Mouse (Mus musculus) embryonic facial prominence, embryonic 15.5 days (tissue): ENCODE measurements around the gene Tmem87b. TPM values are rescaled to one million over a fixed set of nuclear protein-coding genes. Genes with fewer than 3 reads are reported as not detected.

ENCODE experiments used
- ATAC-seq: fragments of 200-750 bp; cut with Nextera tagmentation; 2 replicates; pipeline ENCODE4 v1.8.0; 2017; ENCODE audit warnings: low read depth, moderate TSS enrichment; ENCODE audit not compliant: insufficient number of reproducible peaks, low FRiP score, low TSS enrichment
- H3K27ac ChIP-seq: fragments of 300-500 bp; sonication (generic); replicated peaks from 2 replicates; pipeline ENCODE4 v1.5.1; 2015; ENCODE audit warnings: mild to moderate bottlenecking, inconsistent platforms
- H3K27me3 ChIP-seq: fragments of 300-500 bp; sonication (generic); 2 replicates; pipeline ENCODE4 v1.6.1; 2015; ENCODE audit warnings: inconsistent platforms
- H3K36me3 ChIP-seq: fragments of 300-500 bp; sonication (generic); 2 replicates; pipeline ENCODE4 v1.6.1; 2015; ENCODE audit warnings: mild to moderate bottlenecking, inconsistent platforms
- H3K4me1 ChIP-seq: fragments of 300-500 bp; sonication (generic); 2 replicates; pipeline ENCODE4 v1.6.1; 2015; ENCODE audit warnings: inconsistent platforms
- H3K4me2 ChIP-seq: fragments of 300-500 bp; sonication (generic); replicated peaks from 2 replicates; pipeline ENCODE4 v1.6.1; 2015; ENCODE audit warnings: mild to moderate bottlenecking, inconsistent platforms
- H3K4me3 ChIP-seq: fragments of 300-500 bp; sonication (generic); replicated peaks from 2 replicates; pipeline ENCODE4 v1.5.1; 2015; ENCODE audit warnings: mild to moderate bottlenecking, inconsistent platforms
- H3K9ac ChIP-seq: fragments of 300-500 bp; sonication (generic); 2 replicates; pipeline ENCODE4 v1.6.1; 2015; ENCODE audit warnings: inconsistent platforms
- H3K9me3 ChIP-seq: fragments of 300-500 bp; sonication (generic); replicated peaks from 2 replicates; pipeline ENCODE4 v1.6.1; 2016; ENCODE audit warnings: inconsistent platforms
- WGBS: fragments of 180-500 bp; shearing (Covaris S2); methylation state at CpG from one replicate; pipeline ENCODE4 v1.1.7; 2015; 5-methylcytosine and 5-hydroxymethylcytosine counted together
- polyA plus RNA-seq: library from polyadenylated mRNA; unstranded; fragments of >200 nt; fragmentation: Nextera tagmentation; extraction: Ambion mirVana; gene quantifications from 2 replicates; pipeline ENCODE4 v1.2.1, GENCODE M21; 2015

Tmem87b gene
- polyA plus RNA-seq, 1 experiment from 2014 or later = 29.9 TPM

GRCm38 (mm10) chr2:128858962-128859361 lies 41.0 kb downstream of the Tmem87b start:
- Histone ChIP-seq H3K9ac (no peak overlapping the region), H3K36me3 (0 out of 2 replicates have a peak, but pooled peaks cover 4% of the 10 kb centered on the region), H3K27me3 (peaks cover 4% of the 10 kb centered on the region; the same call in 1 of the 2 replicates), H3K4me3 (no peak overlapping the region), H3K9me3 (no peaks in the 10 kb centered on the region), H3K4me1 (peaks cover 5% of the 10 kb centered on the region), H3K27ac (no peak overlapping the region), H3K4me2 (no peak overlapping the region)
- WGBS = 83% methylated on average over 6 of the region's 6 CpGs
- ATAC-seq = no peak

- peaks cover 7% of the 10 kb centered on the region for H3K27me3 ChIP-seq
- H3K9me3 ChIP-seq = no peaks in the 10 kb centered on the region
- H3K4me1 ChIP-seq = peaks cover 9% of the 10 kb centered on the region
- ATAC-seq = no peak
- no peak overlapping the region for H3K27ac ChIP-seq
- H3K4me2 ChIP-seq = no peak overlapping the region
- 68% methylated on average over 3 of the region's 3 CpGs for WGBS
- H3K9ac ChIP-seq = no peak overlapping the region
- H3K4me3 ChIP-seq = no peak overlapping the region
- 0 out of 2 replicates have a peak, but pooled peaks cover 2% of the 10 kb centered on the region for H3K36me3 ChIP-seq
Observed at GRCm38 (mm10) chr2:128859861-128860260, 41.9 kb downstream of the Tmem87b start.

DNA sequence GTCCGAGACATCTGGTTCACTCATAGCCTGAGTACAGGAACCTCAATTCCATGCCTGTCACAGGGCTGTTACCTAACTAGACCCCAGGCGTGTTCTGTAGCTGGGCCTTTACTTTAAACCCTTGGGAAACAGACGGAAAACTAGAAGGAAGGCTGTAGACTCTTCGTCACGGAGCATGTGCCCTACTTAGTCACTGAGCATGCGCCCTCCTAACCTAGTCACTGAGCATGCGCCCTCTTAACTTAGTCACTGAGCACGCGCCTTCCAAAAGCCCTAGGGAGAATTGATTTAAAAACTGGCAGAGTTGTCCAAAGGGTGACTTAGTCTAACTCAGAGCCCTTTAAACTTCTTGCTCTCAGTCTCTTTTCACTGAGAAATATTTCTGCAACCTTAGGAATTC lies 44.7 kb downstream of the Tmem87b start, which contains the start of gene Fbln7:
Gene Fbln7 (plus strand): TSS at position 346 of the 400 bp plus-strand sequence.
- H3K4me1 ChIP-seq = peaks cover 9% of the 10 kb centered on the region
- peak within 1 kb of the TSS; percentile 47 for H3K9ac ChIP-seq
- WGBS = 74% methylated on average over 9 of the region's 9 CpGs
- H3K9me3 ChIP-seq = no peaks in the 10 kb centered on the region
- peak within 1 kb of the TSS; percentile 96 for H3K4me2 ChIP-seq
- no peaks in the 10 kb centered on the region for H3K36me3 ChIP-seq
- no peak within 1 kb of the TSS for H3K27ac ChIP-seq
- H3K4me3 ChIP-seq = peak within 1 kb of the TSS; percentile 52
- H3K27me3 ChIP-seq = peaks cover 18% of the 10 kb centered on the region
- ATAC-seq = no peak

- Histone ChIP-seq H3K9ac (peak overlapping the region; percentile 47), H3K4me2 (peak overlapping the region; percentile 96), H3K4me3 (peak overlapping the region; percentile 52), H3K9me3 (no peaks in the 10 kb centered on the region), H3K4me1 (peaks cover 9% of the 10 kb centered on the region), H3K27ac (no peak overlapping the region), H3K36me3 (no peaks in the 10 kb centered on the region), H3K27me3 (peaks cover 18% of the 10 kb centered on the region)
- peak; percentile 66 for ATAC-seq
- under 1% methylated on average over 38 of the region's 38 CpGs for WGBS
Observed at GRCm38 (mm10) chr2:128863777-128864331, 45.9 kb downstream of the Tmem87b start.

- Histone ChIP-seq H3K4me1 (peaks cover 9% of the 10 kb centered on the region), H3K36me3 (no peaks in the 10 kb centered on the region), H3K9ac (no peak overlapping the region), H3K27ac (no peak overlapping the region), H3K4me3 (no peak overlapping the region), H3K9me3 (no peaks in the 10 kb centered on the region), H3K27me3 (peaks cover 18% of the 10 kb centered on the region), H3K4me2 (no peak overlapping the region)
- no peak for ATAC-seq
- 28% methylated on average over 3 of the region's 3 CpGs for WGBS
Observed at GRCm38 (mm10) chr2:128865061-128865460, 47.1 kb downstream of the Tmem87b start.

DNA sequence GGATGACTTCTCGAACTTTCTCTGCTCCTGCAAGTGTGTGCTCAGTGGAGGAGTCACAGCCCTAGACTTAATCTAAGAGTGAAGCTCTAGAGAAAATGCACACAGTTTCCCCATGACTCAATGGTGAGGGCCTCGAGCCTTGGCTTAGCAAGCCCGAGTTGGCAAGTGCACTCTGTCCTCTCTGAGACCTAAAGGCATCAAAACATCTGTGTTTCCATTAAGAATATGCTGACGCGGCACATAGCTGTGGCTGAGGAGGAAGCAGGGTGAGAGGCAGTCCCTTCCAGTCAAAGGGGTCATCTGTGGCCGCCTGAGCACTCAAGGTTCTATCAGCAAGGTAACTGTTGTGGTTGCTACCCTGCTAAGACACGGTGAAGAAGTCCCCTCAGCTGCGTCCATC lies 53.7 kb downstream of the Tmem87b start:
- 68% methylated on average over 8 of the region's 8 CpGs for WGBS
- Histone ChIP-seq H3K9me3 (no peaks in the 10 kb centered on the region), H3K27ac (no peak overlapping the region)

GRCm38 (mm10) chr2:128872256-128872655 lies 54.3 kb downstream of the Tmem87b start:
- Histone ChIP-seq H3K4me1 (no peaks in the 10 kb centered on the region), H3K9ac (no peak overlapping the region), H3K4me3 (no peak overlapping the region), H3K27ac (no peak overlapping the region), H3K9me3 (no peaks in the 10 kb centered on the region), H3K4me2 (no peak overlapping the region), H3K27me3 (no peaks in the 10 kb centered on the region), H3K36me3 (no peaks in the 10 kb centered on the region)
- no peak for ATAC-seq
- 82% methylated on average over 9 of the region's 9 CpGs for WGBS

More for the DNA sequence above, 53.7 kb downstream of the Tmem87b start:
- Histone ChIP-seq H3K27me3 (no peaks in the 10 kb centered on the region), H3K36me3 (no peaks in the 10 kb centered on the region), H3K4me3 (no peak overlapping the region), H3K9ac (no peak overlapping the region), H3K4me1 (no peaks in the 10 kb centered on the region), H3K4me2 (no peak overlapping the region)
- ATAC-seq = no peak

- Histone ChIP-seq H3K9ac (no peak overlapping the region), H3K4me2 (no peak overlapping the region), H3K4me1 (no peaks in the 10 kb centered on the region), H3K27me3 (no peaks in the 10 kb centered on the region), H3K4me3 (no peak overlapping the region), H3K36me3 (no peaks in the 10 kb centered on the region), H3K9me3 (no peaks in the 10 kb centered on the region), H3K27ac (no peak overlapping the region)
- 76% methylated on average over 8 of the region's 8 CpGs for WGBS
- ATAC-seq = no peak
Observed at GRCm38 (mm10) chr2:128875526-128875925, 57.6 kb downstream of the Tmem87b start.

DNA sequence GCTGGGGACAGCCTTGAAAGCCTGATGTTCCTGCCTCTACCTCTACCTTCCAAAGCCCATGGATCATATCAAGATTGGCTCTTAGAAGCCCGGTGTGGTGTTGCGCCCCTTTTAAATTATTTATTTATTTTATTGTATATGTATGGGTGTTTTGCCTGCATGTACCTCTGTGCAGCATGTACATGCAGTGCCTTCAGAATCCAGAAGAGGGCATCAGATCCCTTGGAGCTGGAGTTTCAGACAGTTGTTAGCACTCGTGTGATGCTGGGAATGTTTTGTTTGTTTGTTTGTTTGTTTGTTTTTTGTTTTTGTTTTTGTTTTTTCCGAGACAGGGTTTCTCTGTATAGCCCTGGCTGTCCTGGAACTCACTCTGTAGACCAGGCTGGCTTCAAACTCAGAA lies 63.3 kb downstream of the Tmem87b start:
- Histone ChIP-seq H3K4me3 (no peak overlapping the region), H3K36me3 (no peaks in the 10 kb centered on the region), H3K27ac (no peak overlapping the region), H3K9me3 (no peaks in the 10 kb centered on the region), H3K4me2 (no peak overlapping the region), H3K9ac (no peak overlapping the region), H3K27me3 (no peaks in the 10 kb centered on the region), H3K4me1 (no peaks in the 10 kb centered on the region)
- 69% methylated on average over 4 of the region's 4 CpGs for WGBS
- ATAC-seq = no peak

- no peak overlapping the region for H3K9ac ChIP-seq
- WGBS = 79% methylated on average over 8 of the region's 8 CpGs
- no peak for ATAC-seq
Observed at GRCm38 (mm10) chr2:128885225-128885811, 67.4 kb downstream of the Tmem87b start.

GRCm38 (mm10) chr2:128887866-128888550 lies 70.1 kb downstream of the Tmem87b start:
- H3K27me3 ChIP-seq = no peaks in the 10 kb centered on the region
- peaks cover 4% of the 10 kb centered on the region for H3K4me1 ChIP-seq
- no peak overlapping the region for H3K4me3 ChIP-seq
- 47% methylated on average over 6 of the region's 6 CpGs for WGBS
- H3K9me3 ChIP-seq = no peaks in the 10 kb centered on the region
- no peak overlapping the region for H3K27ac ChIP-seq
- no peaks in the 10 kb centered on the region for H3K36me3 ChIP-seq
- no peak overlapping the region for H3K9ac ChIP-seq
- ATAC-seq = no peak
- H3K4me2 ChIP-seq = no peak overlapping the region

More at GRCm38 (mm10) chr2:128885225-128885811, 67.4 kb downstream of the Tmem87b start:
- no peaks in the 10 kb centered on the region for H3K27me3 ChIP-seq
- H3K36me3 ChIP-seq = no peaks in the 10 kb centered on the region
- no peaks in the 10 kb centered on the region for H3K9me3 ChIP-seq
- H3K4me1 ChIP-seq = no peaks in the 10 kb centered on the region
- no peak overlapping the region for H3K27ac ChIP-seq
- H3K4me3 ChIP-seq = no peak overlapping the region
- H3K4me2 ChIP-seq = no peak overlapping the region
